Mouse (Mus musculus) stomach, embryonic 14.5 days (tissue): ENCODE measurements around the gene Olfr996. TPM values are rescaled to one million over a fixed set of nuclear protein-coding genes. Genes with fewer than 3 reads are reported as not detected.
"Not testable (repeated sequence)": the region's sequence is repeated elsewhere in the genome, so short reads cannot be mapped to it uniquely, and the experiment has no call there.

Experiments used
- ATAC-seq: fragments of 200-750 bp; cut with Nextera tagmentation; 2 replicates; pipeline ENCODE4 v1.8.0; 2017; ENCODE audit warnings: low read depth, moderate TSS enrichment; ENCODE audit not compliant: insufficient number of reproducible peaks, insufficient read depth, low FRiP score
- H3K27ac ChIP-seq: fragments of 300-500 bp; sonication (generic); 2 replicates; pipeline ENCODE4 v1.5.1; 2014; ENCODE audit warnings: mild to moderate bottlenecking, low read length, moderate library complexity, mixed read lengths
- H3K27me3 ChIP-seq: fragments of 300-500 bp; sonication (generic); 2 replicates; pipeline ENCODE4 v1.6.1; 2014; ENCODE audit warnings: low read length, control low read depth, mixed read lengths; ENCODE audit not compliant: control insufficient read depth, insufficient read depth
- H3K36me3 ChIP-seq: fragments of 300-500 bp; sonication (generic); 2 replicates; pipeline ENCODE4 v1.6.1; 2014; ENCODE audit warnings: mild to moderate bottlenecking, control low read depth, low read length, moderate library complexity, mixed read lengths; ENCODE audit not compliant: control insufficient read depth, insufficient read depth
- H3K4me1 ChIP-seq: fragments of 300-500 bp; sonication (generic); 2 replicates; pipeline ENCODE4 v1.6.1; 2014; ENCODE audit warnings: low read length, control low read depth, mixed read lengths; ENCODE audit not compliant: control insufficient read depth, insufficient read depth
- H3K4me2 ChIP-seq: fragments of 300-500 bp; sonication (generic); replicated peaks from 2 replicates; pipeline ENCODE4 v1.6.1; 2014; ENCODE audit warnings: low read depth, low read length, control low read depth
- H3K4me3 ChIP-seq: fragments of 300-500 bp; sonication (generic); 2 replicates; pipeline ENCODE4 v1.5.1; 2014; ENCODE audit warnings: low read depth, low read length, control low read depth
- H3K9ac ChIP-seq: fragments of 300-500 bp; sonication (generic); replicated peaks from 2 replicates; pipeline ENCODE4 v1.6.1; 2014; ENCODE audit warnings: low read depth, mild to moderate bottlenecking, control low read depth, low read length, moderate library complexity, mixed read lengths
- H3K9me3 ChIP-seq: fragments of 300-500 bp; sonication (generic); 2 replicates; pipeline ENCODE4 v1.6.1; 2016; ENCODE audit warnings: low read depth, low read length, control low read depth; ENCODE audit not compliant: control insufficient read depth
- WGBS: fragments of 180-500 bp; shearing (Covaris S2); extraction: QIAGEN DNeasy Blood & Tissue Kit; methylation state at CpG from one replicate; pipeline ENCODE4 v1.1.7; 2014; 5-methylcytosine and 5-hydroxymethylcytosine counted together
- polyA plus RNA-seq: library from polyadenylated mRNA; unstranded; fragments of >200 nt; fragmentation: Nextera tagmentation; extraction: Ambion mirVana; gene quantifications from 2 replicates; pipeline ENCODE4 v1.2.1, GENCODE M21; 2014

The Olfr996 gene
- not detected in 2 replicates for polyA plus RNA-seq

GRCm38 (mm10) chr2:85578915-85579314 lies at the start of gene Olfr996:
TSS of gene Olfr996 (plus strand) at chr2:85579215.
- no peak within 1 kb of the TSS for H3K4me2 ChIP-seq
- no peaks in the 10 kb centered on the region for H3K27me3 ChIP-seq
- ATAC-seq, result no peak
- H3K9me3 ChIP-seq, result no peaks in the 10 kb centered on the region
- no peaks in the 10 kb centered on the region for H3K4me1 ChIP-seq
- no peak within 1 kb of the TSS for H3K9ac ChIP-seq
- H3K4me3 ChIP-seq, result no peak within 1 kb of the TSS
- H3K36me3 ChIP-seq, result no peaks in the 10 kb centered on the region
- no peak within 1 kb of the TSS for H3K27ac ChIP-seq

- WGBS, result 67% methylated on average over 2 of the region's 2 CpGs
- Histone ChIP-seq H3K9ac (no peak overlapping the region), H3K27me3 (no peaks in the 10 kb centered on the region), H3K9me3 (no peaks in the 10 kb centered on the region), H3K4me1 (no peaks in the 10 kb centered on the region), H3K36me3 (no peaks in the 10 kb centered on the region), H3K27ac (peak overlapping the region; percentile 58; the same call in 1 of the 2 replicates), H3K4me3 (no peak overlapping the region), H3K4me2 (no peak overlapping the region)
- ATAC-seq, result peak; percentile 62
Measured at GRCm38 (mm10) chr2:85532082-85532778, 46.8 kb upstream of the Olfr996 start.

- H3K36me3 ChIP-seq, result no peaks in the 10 kb centered on the region
- no peak overlapping the region for H3K9ac ChIP-seq
- H3K27ac ChIP-seq, result no peak overlapping the region
- H3K4me2 ChIP-seq, result no peak overlapping the region
- no peaks in the 10 kb centered on the region for H3K4me1 ChIP-seq
- no peak overlapping the region for H3K4me3 ChIP-seq
- WGBS, result 78% methylated on average over 1 of the region's 1 CpGs
- ATAC-seq, result no peak
- H3K27me3 ChIP-seq, result no peaks in the 10 kb centered on the region
- no peaks in the 10 kb centered on the region for H3K9me3 ChIP-seq
Measured at GRCm38 (mm10) chr2:85533934-85534333, 45.1 kb upstream of the Olfr996 start.

GRCm38 (mm10) chr2:85554806-85555205 lies 24.2 kb upstream of the Olfr996 start:
- H3K9ac ChIP-seq, result no peak overlapping the region
- no peaks in the 10 kb centered on the region for H3K9me3 ChIP-seq
- no peak for ATAC-seq
- no peak overlapping the region for H3K4me2 ChIP-seq
- no peak overlapping the region for H3K4me3 ChIP-seq
- H3K27ac ChIP-seq, result no peak overlapping the region
- no peaks in the 10 kb centered on the region for H3K4me1 ChIP-seq
- 61% methylated on average over 1 of the region's 1 CpGs for WGBS
- no peaks in the 10 kb centered on the region for H3K36me3 ChIP-seq
- H3K27me3 ChIP-seq, result no peaks in the 10 kb centered on the region

GRCm38 (mm10) chr2:85560226-85560625 lies 18.8 kb upstream of the Olfr996 start:
- Histone ChIP-seq H3K36me3 (no peaks in the 10 kb centered on the region), H3K27me3 (no peaks in the 10 kb centered on the region), H3K9me3 (no peaks in the 10 kb centered on the region), H3K4me2 (no peak overlapping the region), H3K27ac (no peak overlapping the region), H3K4me1 (no peaks in the 10 kb centered on the region), H3K4me3 (no peak overlapping the region), H3K9ac (no peak overlapping the region)
- no peak for ATAC-seq
- 28% methylated on average over 4 of the region's 4 CpGs for WGBS

GRCm38 (mm10) chr2:85561187-85561586 lies 17.8 kb upstream of the Olfr996 start:
- Histone ChIP-seq H3K4me3 (no peak overlapping the region), H3K9ac (no peak overlapping the region), H3K9me3 (no peaks in the 10 kb centered on the region), H3K27ac (no peak overlapping the region), H3K36me3 (no peaks in the 10 kb centered on the region), H3K27me3 (no peaks in the 10 kb centered on the region), H3K4me1 (no peaks in the 10 kb centered on the region), H3K4me2 (no peak overlapping the region)
- 21% methylated on average over 4 of the region's 4 CpGs for WGBS
- ATAC-seq, result no peak

GRCm38 (mm10) chr2:85588648-85589047 lies 9.6 kb downstream of the Olfr996 start, which contains the start of gene Olfr998:
TSS of gene Olfr998 (plus strand) at chr2:85588948.
- ATAC-seq, H3K36me3 ChIP-seq, H3K4me2 ChIP-seq, H3K9me3 ChIP-seq, H3K27ac ChIP-seq, H3K9ac ChIP-seq, H3K4me3 ChIP-seq, H3K4me1 ChIP-seq, H3K27me3 ChIP-seq: not testable (repeated sequence)
- 84% methylated on average over 2 of the region's 2 CpGs for WGBS

- H3K4me1 ChIP-seq, result no peaks in the 10 kb centered on the region
- 77% methylated on average over 1 of the region's 1 CpGs for WGBS
- ATAC-seq, result no peak
- H3K4me3 ChIP-seq, result no peak within 1 kb of the TSS
- no peaks in the 10 kb centered on the region for H3K9me3 ChIP-seq
- H3K27ac ChIP-seq, result no peak within 1 kb of the TSS
- no peaks in the 10 kb centered on the region for H3K36me3 ChIP-seq
- H3K4me2 ChIP-seq, result no peak within 1 kb of the TSS
- H3K9ac ChIP-seq, result no peak within 1 kb of the TSS
- no peaks in the 10 kb centered on the region for H3K27me3 ChIP-seq
Measured at GRCm38 (mm10) chr2:85611803-85612202, 32.8 kb downstream of the Olfr996 start, which contains the start of gene Olfr1000. TSS of gene Olfr1000 (minus strand) at chr2:85611903.
